Mouse (Mus musculus) mesoderm, embryonic 11.5 days (tissue): ENCODE results near the gene Pcolce2.

Source experiments
- DNase-seq: peaks from one replicate; pipeline ENCODE4 v3.0.0-alpha.2; 2012; ENCODE audit warnings: low read depth, low spot score

Gene Pcolce2

DNA sequence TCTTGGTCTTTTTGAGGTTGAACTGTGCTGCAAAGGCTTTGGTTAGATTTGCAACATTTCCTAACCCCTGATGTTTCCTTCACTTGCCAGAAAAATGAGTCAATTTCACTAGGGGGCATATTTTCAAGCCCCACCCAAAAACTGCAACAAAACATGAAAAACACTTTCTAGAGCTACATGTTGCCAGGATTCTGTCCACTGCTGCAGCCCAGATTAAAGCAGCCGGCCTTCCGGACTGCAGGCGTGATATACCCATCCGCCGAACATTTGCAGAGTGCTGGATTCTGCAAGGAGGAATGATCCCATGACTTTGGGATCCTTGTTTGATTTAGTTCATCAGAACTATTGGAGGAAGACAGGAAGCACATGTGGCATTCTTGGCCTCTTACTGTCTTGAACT lies 17.0 kb downstream of the Pcolce2 start:
- no peak for DNase-seq

DNA sequence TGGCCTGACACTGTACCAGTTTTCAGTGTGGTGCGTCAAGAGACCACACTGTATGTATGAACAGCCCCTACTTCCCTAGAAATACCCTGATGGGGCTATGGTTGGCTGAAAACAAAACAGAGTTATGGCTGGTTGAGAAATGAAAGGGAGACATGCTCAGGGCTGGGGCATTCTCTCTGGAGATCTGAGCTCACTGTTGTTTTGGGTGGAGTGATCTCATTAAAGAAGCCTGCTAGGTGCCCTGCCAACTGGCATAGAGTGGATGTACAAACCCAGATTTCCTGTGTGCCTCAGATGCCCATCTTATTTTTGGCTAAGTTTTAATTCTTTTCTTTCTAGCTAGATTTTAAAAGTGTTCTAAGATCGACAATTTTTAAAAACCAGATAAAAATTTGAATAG lies 20.5 kb downstream of the Pcolce2 start:
- DNase-seq: no peak

DNA sequence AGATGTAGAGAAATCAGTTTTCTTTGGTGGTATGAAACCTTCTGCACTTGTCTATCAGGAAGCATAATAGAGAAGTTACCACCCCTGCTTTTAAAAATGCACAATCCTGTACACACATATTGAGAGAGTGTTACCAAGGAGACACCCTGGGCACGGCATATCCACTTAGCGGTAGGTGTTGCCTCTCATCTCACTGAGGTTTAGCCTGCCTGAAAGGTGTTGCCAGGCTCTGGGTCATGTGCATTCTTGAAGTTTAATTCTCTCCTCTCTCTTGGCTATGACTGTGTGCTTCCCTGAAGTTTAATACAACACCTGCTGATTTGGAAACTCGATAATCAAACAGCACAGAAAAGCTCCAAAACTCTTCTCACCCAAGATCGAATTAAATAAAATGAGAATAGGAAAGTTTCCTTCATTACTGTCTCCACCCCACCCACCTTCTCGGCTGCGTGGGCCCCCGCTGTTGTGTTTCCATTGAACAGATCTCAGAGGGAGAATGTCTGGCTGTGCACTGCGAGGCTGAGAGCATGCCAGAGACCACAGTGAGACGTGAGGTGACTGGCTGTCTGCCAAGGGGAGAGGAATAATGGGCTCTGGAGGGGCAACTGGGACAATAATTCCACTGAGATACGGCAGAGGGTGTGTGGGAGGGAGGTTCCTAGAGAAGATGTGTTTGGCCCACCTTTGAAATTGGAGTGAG lies 27.0 kb downstream of the Pcolce2 start:
- no peak for DNase-seq

DNA sequence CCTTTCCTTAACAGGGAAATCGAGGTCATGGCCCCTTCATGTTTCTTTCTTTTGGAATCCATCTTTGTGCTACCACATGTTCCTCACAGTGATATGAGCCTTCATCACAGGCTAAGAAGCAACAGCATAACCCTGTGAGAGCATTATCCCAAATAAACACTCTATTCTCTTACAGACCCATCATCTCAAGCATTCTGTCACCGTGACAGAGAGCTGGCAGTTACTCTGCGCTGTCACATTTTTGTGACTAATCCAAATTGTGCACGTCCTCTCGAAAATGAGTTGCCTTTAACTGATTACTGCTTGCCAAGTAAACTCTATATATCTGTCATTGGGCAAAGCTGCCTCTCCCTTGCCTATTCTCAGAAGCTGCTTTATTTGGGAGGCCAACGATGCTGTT lies 28.4 kb downstream of the Pcolce2 start:
- DNase-seq: no peak

GRCm38 (mm10) chr9:95667836-95668235 lies 30.4 kb downstream of the Pcolce2 start:
- no peak for DNase-seq

- DNase-seq: no peak
These were observed 30.9 kb downstream of the Pcolce2 start for GRCm38 (mm10) chr9:95668306-95668705.

- DNase-seq: no peak
These were observed 34.9 kb downstream of the Pcolce2 start for GRCm38 (mm10) chr9:95672331-95672730.

- no peak for DNase-seq
These were observed 35.4 kb downstream of the Pcolce2 start for GRCm38 (mm10) chr9:95672760-95673159.

DNA sequence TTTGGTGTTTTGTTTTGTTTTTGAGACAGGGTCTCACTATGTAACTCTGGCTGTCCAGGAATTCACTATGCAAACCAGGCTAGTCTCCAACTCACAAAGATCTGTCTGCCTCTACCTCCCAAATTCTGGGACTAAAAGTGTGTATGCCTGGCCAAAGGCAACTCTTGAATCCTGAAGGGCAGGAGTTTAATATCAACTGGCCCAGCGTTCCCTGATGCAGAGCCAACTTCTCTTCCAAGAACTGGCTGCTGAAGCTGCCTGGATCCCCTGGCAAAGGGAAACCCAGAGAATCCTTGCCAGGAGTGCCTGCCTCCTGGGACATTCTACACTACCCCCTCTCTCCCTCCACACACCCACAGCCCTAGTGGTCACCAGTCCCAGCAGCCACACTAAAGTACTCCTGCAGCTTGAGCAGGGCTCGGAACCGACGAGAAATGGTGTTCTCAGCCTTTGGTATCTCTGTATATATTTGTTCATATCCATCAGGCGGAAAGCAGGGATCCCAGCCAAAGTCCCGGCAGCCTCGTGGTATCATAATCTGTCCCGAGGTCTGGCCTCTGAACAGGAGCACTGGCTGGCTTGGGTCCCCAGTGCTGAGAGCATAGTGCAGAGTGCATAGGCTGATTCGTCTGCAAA lies 37.8 kb downstream of the Pcolce2 start:
- no peak for DNase-seq

GRCm38 (mm10) chr9:95676021-95676420 lies 38.6 kb downstream of the Pcolce2 start:
- DNase-seq: no peak

DNA sequence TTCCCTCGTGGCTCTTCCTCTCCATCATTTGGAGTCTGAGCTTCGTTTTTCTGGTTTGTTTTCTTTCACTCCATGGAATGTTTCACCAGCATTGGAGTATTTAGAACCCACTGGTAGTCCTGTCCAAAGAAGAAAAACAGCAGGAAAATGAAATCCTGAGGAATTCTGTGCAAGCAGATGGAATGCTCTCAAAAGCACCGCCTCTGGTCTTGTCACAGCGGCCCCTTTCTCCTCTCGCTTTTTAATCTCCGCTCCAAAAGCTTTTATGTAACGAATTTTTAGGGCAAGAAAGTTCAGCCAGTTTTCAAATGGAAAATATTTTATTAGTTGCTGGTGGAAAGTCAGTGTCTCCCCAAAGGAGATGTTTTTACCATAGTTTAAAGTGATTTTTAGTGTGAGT lies 42.6 kb downstream of the Pcolce2 start:
- DNase-seq: no peak

DNA sequence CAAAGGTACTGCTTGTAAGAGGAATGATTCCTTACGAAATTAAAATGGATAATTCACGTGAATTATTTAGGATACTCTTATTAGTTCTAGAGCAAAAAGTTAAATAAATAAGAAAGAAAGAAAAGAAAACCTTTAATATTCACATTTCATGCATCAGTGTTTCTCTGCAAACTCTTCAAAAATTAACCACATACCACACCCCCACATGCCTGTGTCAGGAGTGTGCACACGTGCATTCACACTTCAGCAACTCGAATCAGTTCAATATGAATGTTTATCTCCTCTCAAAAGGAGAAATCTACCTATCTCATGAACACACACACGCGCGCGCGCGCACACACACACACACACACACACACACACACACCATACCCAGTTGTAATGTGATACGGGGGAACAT lies 43.3 kb downstream of the Pcolce2 start:
- DNase-seq: no peak

DNA sequence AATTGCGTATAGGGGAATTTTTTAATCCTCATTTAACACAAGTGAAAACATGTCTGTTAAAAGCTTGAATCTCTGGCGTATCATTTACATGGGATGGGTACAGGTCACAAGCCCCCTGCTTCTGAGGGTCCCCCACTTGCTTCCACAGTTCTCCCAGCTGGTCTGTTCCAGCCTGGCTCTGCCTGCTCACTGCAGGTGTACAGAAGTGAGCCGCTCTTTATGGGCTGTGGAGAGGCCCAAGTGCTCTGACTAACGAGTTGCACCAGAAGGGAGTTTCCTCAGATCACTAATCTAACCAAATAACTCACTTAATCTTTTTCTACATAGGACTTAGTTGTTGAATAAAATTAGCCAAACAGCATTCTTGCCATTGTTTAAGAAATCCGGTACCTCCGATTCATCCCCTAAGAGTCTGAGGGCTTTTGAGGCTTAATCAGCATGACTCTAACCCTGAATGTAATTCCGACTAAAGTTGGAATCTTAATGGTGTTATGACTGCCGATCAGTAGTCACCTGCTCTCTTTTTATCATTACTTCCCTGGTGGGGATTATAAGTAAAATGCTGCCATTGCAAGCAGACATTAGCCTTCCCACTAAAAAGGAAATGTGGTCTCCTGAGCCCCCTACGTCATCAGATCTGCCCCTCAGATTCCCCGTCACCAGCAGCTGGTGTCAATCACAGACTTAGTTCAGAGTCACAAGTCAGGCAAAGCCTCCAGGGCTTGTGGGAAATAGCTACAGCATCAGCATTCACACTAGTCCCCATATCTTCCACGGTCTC lies 48.4 kb downstream of the Pcolce2 start:
- no peak for DNase-seq

GRCm38 (mm10) chr9:95688064-95688463 lies 50.7 kb downstream of the Pcolce2 start:
- DNase-seq: no peak

- no peak for DNase-seq
These were observed 55.4 kb downstream of the Pcolce2 start for GRCm38 (mm10) chr9:95692823-95693222.

DNA sequence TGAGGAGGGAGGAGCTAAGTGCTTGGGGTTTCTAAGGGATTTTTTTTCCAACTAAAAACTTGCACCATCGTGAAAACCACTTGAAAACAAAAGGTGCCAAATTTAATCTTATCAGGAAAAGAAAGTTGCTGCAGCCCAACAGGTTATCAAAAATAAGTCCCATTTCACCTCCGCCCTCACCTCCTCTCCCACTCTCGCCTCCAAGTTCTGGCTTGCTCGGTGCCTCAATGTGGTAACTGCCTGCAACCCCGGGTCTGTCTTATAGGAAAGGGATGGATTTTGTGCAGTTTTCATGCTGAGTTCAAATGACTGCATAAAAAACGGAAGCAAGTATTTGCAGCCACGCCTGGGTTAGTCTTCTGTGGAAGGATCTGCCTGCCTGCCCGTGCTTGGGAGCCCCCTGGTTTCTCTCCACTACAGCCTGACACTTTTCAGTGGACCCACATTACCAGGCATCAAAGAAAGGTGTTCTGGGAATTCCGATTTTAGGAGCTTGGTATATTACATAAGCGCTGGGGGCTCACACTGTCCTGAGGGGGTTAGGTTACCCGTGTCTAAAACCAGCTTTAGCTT lies 56.2 kb downstream of the Pcolce2 start:
- DNase-seq: no peak

DNA sequence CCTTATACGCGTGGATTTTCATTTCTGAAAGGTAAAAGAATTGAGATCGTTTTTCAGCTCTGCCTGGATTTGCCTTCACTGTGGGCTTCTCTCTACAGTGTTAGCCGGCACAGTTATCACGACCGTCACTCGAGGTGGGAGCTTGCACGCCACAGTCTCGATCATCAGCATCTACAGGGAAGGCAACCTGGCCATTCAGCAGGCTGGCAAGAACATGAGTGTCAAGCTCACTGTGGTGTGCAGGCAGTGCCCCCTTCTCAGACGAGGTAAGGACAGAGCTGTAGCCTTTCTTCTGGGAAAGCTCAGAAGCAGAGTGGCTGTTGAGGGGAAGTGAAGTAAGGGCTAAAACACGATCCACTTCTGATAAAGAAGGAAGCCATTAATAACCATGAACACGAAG lies 57.1 kb downstream of the Pcolce2 start:
- no peak for DNase-seq

DNA sequence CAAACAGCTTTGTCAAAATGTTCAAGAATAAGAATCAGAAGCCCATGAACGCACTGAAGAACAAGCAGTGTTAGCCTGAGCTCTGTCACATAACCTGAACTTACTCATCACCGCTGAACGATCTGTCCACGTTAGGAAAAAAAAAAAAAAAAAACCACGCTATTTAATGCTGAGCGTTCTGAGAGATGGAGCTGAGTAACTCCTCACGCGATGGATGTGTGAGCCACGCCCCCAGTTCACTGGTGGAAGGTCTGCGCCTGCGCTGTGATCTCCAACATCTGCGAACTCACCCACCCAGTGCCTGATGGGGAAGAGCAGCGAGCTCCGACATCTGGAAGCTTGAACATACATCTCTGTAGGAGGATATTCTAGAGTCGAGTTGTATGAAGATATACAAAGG lies 57.6 kb downstream of the Pcolce2 start:
- DNase-seq: no peak

DNA sequence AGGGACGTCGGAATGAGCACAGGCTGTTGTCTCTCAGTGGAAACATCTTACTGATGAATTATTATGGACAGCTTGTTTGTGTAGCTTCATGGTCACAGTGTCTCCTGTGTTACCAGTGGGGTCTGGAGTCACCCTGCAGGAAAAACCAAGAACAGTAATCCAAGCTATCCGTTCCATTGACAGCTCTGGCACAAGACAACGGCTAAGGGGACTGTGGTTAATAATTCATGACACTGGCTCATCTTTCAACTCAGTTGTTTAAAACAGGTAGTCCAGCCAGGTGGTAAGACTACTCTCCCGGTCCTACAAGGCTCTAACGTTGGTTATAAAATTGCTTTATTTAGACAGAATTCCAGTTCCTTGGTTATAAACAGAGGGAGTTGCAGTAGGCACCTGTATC lies 59.2 kb downstream of the Pcolce2 start:
- DNase-seq: no peak

GRCm38 (mm10) chr9:95697808-95698207 lies 60.4 kb downstream of the Pcolce2 start:
- DNase-seq: peak; percentile 43

GRCm38 (mm10) chr9:95699273-95699672 lies 61.9 kb downstream of the Pcolce2 start:
- DNase-seq: no peak

GRCm38 (mm10) chr9:95704078-95704477 lies 66.7 kb downstream of the Pcolce2 start:
- no peak for DNase-seq
